Mouse (Mus musculus) Patski (cell line): ENCODE data around the gene Kirrel3. TPM values are rescaled to one million over a fixed set of nuclear protein-coding genes. Genes with fewer than 3 reads are reported as not detected.

Experiments
- ATAC-seq: fragments of 100-300 bp; one replicate; pipeline ENCODE4 v1.8.0; 2021
- CTCF ChIA-PET: fragments of 350-600 bp; sonication (Branson Sonifier 250); formaldehyde crosslinking; loops from one replicate; lab custom pipeline; 2022; ENCODE audit warnings: inconsistent platforms; lab: Charles Lee
- POLR2A ChIA-PET: fragments of 350-600 bp; sonication (Branson Sonifier 250); formaldehyde crosslinking; loops from one replicate; lab custom pipeline; 2022; ENCODE audit warnings: antibody characterized with exemption, inconsistent platforms; lab: Charles Lee
- DNase-seq: peaks from one replicate; pipeline ENCODE4 v3.0.0-alpha.2; 2011; ENCODE audit warnings: low read depth, low spot score
- H3K27me3 ChIP-seq: fragments of 371-371 bp; one replicate; pipeline ENCODE4 v1.5.1; 2021
- CTCF ChIP-seq: fragments of 100-300 bp; IDR thresholded peaks from one replicate; pipeline ENCODE4 v1.5.1; 2021
- in situ Hi-C: fragments of 300-500 bp; cut with MboI; formaldehyde crosslinking; loops from 3 replicates; pipeline ENCODE4 v1.11.1; 2018; ENCODE audit warnings: low pct_unique_long_range_greater_than_20kb, mixed read lengths
- polyA plus RNA-seq: library from polyadenylated mRNA; unstranded; gene quantifications from one replicate; pipeline ENCODE4 v1.2.3, GENCODE M21; 2021

Gene Kirrel3
- polyA plus RNA-seq, 1 experiment from 2014 or later = 3.1 TPM

DNA sequence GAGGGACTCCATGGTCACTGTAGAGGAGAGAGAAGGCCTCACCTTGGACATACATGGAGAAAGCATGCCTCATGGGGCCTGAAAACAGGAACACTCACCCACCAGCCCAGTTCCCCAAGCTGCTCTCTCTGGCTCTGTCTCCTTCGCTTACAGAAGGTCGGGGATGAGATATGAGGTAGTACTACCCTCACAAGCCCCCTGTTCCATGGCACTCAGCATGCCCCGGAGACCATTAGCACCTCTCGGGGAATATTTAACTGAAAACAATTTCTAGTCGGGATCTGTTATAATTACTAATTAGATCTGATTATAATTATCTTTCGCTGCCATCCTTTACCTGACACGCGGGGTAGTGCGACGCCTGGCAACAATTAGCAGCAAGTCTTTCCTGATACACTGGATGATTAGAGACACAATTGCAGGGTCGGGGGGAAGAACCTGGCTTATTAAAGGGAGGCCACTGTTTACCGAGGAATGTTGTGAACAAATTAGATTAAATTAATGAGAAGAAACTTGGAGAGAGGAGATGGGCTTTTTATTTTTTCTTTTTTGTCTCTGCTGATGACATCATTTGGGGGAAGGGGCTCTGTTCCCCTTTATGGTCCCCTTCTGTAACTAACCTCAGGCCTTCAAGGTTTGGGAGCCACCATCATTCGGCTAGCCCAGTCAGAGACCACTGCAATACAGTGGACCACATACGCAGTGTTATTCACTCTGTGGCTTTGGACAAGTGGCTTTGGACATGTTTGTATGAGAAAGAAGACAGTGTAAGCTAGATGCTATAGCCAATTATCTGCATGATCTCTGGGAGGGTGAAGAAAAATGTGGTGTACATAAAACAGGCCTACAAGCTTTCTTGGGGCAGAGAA lies 478.7 kb downstream of the Kirrel3 start:
- ATAC-seq (no peak), DNase-seq (no peak)
- ChIA-PET POLR2A (no interaction called here), CTCF (no interaction called here)
- TF ChIP-seq CTCF = no peak
- no peaks in the 10 kb centered on the region for H3K27me3 ChIP-seq
- in situ Hi-C loops = no loop called here

GRCm38 (mm10) chr9:34965041-34965415 lies 479.3 kb downstream of the Kirrel3 start:
- ChIA-PET POLR2A (interaction anchor here (0.5 kb wide), 1 partner anchor 1308 kb away, joined by 3 read pairs; no protein-coding TSS in a partner anchor), CTCF (no interaction called here)
- ATAC-seq (no peak), DNase-seq (no peak)
- in situ Hi-C loops = no loop called here
- H3K27me3 ChIP-seq = no peaks in the 10 kb centered on the region
- TF ChIP-seq CTCF = no peak

DNA sequence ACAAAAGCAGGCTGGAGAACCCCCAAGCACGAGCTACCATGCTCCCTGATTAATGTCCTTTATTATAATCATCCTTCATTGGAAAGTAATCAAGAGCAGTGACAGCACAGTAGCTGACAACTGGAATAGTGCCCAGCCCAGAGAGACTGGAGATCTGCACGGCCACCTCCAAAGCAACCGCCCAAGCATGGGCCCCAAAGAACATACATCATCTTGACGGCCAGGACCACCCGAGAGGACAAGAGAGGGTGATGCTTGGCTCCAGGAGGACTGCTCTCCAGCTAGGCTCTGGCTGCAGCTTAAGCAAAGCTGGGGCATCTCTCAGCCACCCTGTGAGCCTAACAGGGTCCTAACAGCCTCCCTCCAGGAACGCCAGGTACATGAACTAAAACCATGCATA lies 482.1 kb downstream of the Kirrel3 start:
- no peaks in the 10 kb centered on the region for H3K27me3 ChIP-seq
- no peak for ATAC-seq
- POLR2A ChIA-PET = no interaction called here
- in situ Hi-C loops = no loop called here
- CTCF ChIA-PET = interaction anchor here (1.2 kb wide), 1 partner anchor 17 kb away, joined by 3 read pairs; no protein-coding TSS in a partner anchor
- DNase-seq = no peak
- TF ChIP-seq CTCF = no peak

- H3K27me3 ChIP-seq = no peaks in the 10 kb centered on the region
- in situ Hi-C loops = no loop called here
- ChIA-PET POLR2A (no interaction called here), CTCF (no interaction called here)
- DNase-seq = no peak
- TF ChIP-seq CTCF = no peak
- peak; percentile 58 for ATAC-seq
Measured at GRCm38 (mm10) chr9:34969881-34970490, 484.3 kb downstream of the Kirrel3 start.

DNA sequence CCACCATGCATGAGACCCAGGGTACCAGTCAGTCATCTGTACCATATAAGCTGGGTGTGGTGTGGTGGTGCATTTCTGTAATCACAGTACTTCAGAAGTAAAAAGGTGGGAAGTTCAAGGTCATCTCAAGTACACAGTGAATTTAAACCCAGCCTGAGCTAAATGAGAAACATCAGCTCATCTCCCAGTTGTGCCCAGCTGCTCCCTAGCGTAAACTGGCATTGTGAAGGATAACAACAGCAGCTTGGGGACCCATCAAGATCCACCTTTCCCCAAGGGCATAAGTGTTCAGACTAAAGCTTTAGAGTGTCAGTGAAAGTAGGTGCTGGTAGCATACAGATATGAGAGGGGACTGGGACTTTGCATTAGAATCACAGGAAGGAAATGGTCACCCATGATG lies 488.6 kb downstream of the Kirrel3 start:
- CTCF ChIA-PET = no interaction called here
- ATAC-seq (no peak), DNase-seq (no peak)
- H3K27me3 ChIP-seq = no peaks in the 10 kb centered on the region
- POLR2A ChIA-PET = interaction anchor here (0.6 kb wide), 1 partner anchor 821 kb away, joined by 3 read pairs; no protein-coding TSS in a partner anchor
- no peak for TF ChIP-seq CTCF
- in situ Hi-C loops = no loop called here

- ATAC-seq (no peak), DNase-seq (no peak)
- ChIA-PET CTCF (no interaction called here), POLR2A (no interaction called here)
- in situ Hi-C loops = no loop called here
- TF ChIP-seq CTCF = no peak
- no peaks in the 10 kb centered on the region for H3K27me3 ChIP-seq
Measured at GRCm38 (mm10) chr9:34975245-34975644, 489.6 kb downstream of the Kirrel3 start.

GRCm38 (mm10) chr9:34976596-34977462 lies 491.1 kb downstream of the Kirrel3 start:
- TF ChIP-seq CTCF = no peak
- CTCF ChIA-PET = no interaction called here
- ATAC-seq (no peak), DNase-seq (no peak)
- H3K27me3 ChIP-seq = no peaks in the 10 kb centered on the region
- in situ Hi-C loops = no loop called here
- POLR2A ChIA-PET = no interaction called here

GRCm38 (mm10) chr9:34977700-34978099 lies 492.0 kb downstream of the Kirrel3 start:
- POLR2A ChIA-PET = no interaction called here
- no peak for TF ChIP-seq CTCF
- H3K27me3 ChIP-seq = no peaks in the 10 kb centered on the region
- ATAC-seq = no peak
- CTCF ChIA-PET = interaction anchor here (1.0 kb wide), 1 partner anchor 33 kb away, joined by 3 read pairs; no protein-coding TSS in a partner anchor
- DNase-seq = no peak
- in situ Hi-C loops = no loop called here

DNA sequence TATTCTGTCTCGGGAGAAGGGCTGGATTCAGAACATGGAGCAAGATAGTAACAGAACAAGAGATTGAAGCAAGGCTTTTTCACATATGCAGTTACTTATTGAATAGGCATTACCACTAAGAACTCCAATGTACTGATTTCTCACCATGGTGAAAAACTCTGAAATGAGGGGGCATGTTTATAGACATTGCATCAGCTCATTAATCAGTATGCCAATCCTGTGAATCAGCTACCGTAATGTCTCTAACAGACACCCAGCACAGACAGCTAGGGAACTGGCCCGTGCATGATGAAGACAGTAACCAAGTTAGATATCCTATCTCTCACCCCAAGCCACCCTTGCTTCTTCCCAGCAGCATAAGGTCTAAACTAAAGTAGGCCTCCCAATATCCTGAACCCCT lies 492.5 kb downstream of the Kirrel3 start:
- ChIA-PET POLR2A (no interaction called here), CTCF (interaction anchor here (1.0 to 1.4 kb wide), 2 partner anchors 21 to 33 kb away, joined by 3 to 4 read pairs; no protein-coding TSS in a partner anchor)
- ATAC-seq (peak; percentile 78), DNase-seq (no peak)
- no peaks in the 10 kb centered on the region for H3K27me3 ChIP-seq
- TF ChIP-seq CTCF = no peak
- in situ Hi-C loops = no loop called here
